Mouse (Mus musculus) brain, embryonic 14.5 days (tissue): ENCODE measurements at regions not wholly inside any gene's neighbourhood (a gene's known extent, or its start where the extent isn't known, plus 50 kb on each side); places are given as distances from the start of the nearest gene placed in this dataset.

Experiments
- DNase-seq: peaks from one replicate; pipeline ENCODE4 v3.0.0-alpha.2; 2011; ENCODE audit warnings: low read depth
- CTCF ChIP-seq: fragments of 200-500 bp; IDR thresholded peaks from 2 replicates; pipeline ENCODE4 v1.5.1; 2012; ENCODE audit warnings: inconsistent platforms, mild to moderate bottlenecking, moderate library complexity, borderline replicate concordance; ENCODE audit not compliant: insufficient read depth, insufficient read length; ENCODE audit errors: extremely low read depth
- POLR2A ChIP-seq: fragments of 200-500 bp; IDR thresholded peaks from 2 replicates; pipeline ENCODE4 v1.6.1; 2012; ENCODE audit warnings: mild to moderate bottlenecking, inconsistent platforms, borderline replicate concordance; ENCODE audit not compliant: poor library complexity, insufficient read depth, insufficient read length, severe bottlenecking; ENCODE audit errors: extremely low read depth

- DNase-seq = peak; percentile 42
- TF ChIP-seq POLR2A (no peak), CTCF (no peak)
Measured at GRCm38 (mm10) chr8:99591308-99592004, 175.2 kb upstream of the Cdh8 start.

GRCm38 (mm10) chr8:99544102-99544501 lies 127.8 kb upstream of the Cdh8 start:
- DNase-seq = no peak
- TF ChIP-seq CTCF (no peak), POLR2A (no peak)

DNA sequence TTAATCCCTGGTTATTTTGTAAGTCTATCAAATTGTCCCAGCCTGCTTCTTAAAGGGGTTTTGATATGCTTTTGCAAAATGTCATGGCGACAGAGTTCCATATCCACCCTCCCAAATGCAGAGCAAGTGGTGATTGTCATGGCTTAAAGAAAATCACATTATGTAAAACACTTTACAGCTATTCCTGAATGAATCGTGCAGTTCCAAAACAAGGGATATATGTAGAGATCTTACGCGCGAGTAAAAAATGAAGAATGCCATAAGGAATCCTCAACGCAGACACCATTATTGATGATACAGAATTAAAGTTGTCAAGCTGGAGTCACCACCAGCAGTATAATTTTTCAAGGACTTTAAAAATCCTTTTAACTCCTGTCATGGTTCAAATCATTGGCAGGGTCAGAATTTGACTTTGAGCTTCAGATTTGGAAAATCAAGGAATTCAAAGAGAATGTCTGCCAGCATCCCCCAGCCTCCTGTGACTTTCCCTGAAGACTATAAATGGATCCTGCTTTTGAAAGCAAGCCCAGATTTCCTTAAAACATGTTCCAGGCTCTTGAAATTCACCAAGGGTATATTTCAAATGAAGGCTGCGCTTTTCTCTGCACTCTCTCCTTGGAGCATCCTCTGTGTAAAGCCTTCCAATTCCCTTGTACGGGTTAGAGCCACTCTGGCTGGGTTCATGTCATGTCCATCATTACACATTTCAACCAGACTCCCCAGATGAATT lies 116.6 kb upstream of the Cdh8 start:
- no peak for TF ChIP-seq CTCF
- TF ChIP-seq POLR2A = no peak
- DNase-seq = peak; percentile 32

DNA sequence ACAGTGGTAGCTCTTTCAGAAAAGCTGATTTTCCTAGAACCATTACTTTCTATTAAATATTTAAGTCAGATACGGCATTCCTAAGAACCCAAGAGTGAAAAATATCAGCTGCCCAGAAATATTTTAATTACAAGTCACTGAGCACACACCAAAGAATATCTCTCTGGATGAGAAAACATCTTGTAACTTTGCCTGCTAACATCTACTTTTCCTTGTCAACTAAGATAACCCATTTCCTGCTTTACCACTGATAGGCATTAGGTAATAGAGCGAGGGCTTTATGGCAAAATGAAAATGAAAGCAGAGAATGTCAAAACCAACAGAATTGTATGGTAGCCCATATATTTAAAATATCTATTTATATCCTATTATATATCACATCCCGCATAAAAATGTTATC lies 85.8 kb upstream of the Cdh8 start:
- no peak for DNase-seq
- TF ChIP-seq CTCF = no peak
- TF ChIP-seq POLR2A = no peak
